Mouse (Mus musculus) adipocyte (in vitro differentiated cells): ENCODE results near the gene Bcar3.
"Not testable (repeated sequence)": the region's sequence is repeated elsewhere in the genome, so short reads cannot be mapped to it uniquely, and the experiment has no call there.

Source experiments
- DNase-seq: peaks from one replicate; pipeline ENCODE4 v3.0.0-alpha.2; 2016; ENCODE audit warnings: low spot score

Gene Bcar3

GRCm38 (mm10) chr3:122386444-122386843 is 92.5 kb downstream of the Bcar3 start:
- DNase-seq, result no peak

GRCm38 (mm10) chr3:122387771-122388170 is 93.8 kb downstream of the Bcar3 start:
- DNase-seq, result no peak

GRCm38 (mm10) chr3:122389972-122390371 is 96.0 kb downstream of the Bcar3 start:
- no peak for DNase-seq

GRCm38 (mm10) chr3:122391098-122391497 is 97.2 kb downstream of the Bcar3 start:
- DNase-seq, result no peak

GRCm38 (mm10) chr3:122391816-122392215 is 97.9 kb downstream of the Bcar3 start:
- no peak for DNase-seq

- not testable (repeated sequence) for DNase-seq
Measured at GRCm38 (mm10) chr3:122393411-122393810, 99.5 kb downstream of the Bcar3 start.

- peak; percentile 88 for DNase-seq
Measured at GRCm38 (mm10) chr3:122393836-122394374, 100.0 kb downstream of the Bcar3 start.

- DNase-seq, result no peak
Measured at GRCm38 (mm10) chr3:122396957-122397356, 103.0 kb downstream of the Bcar3 start.

- no peak for DNase-seq
Measured at GRCm38 (mm10) chr3:122397401-122397800, 103.5 kb downstream of the Bcar3 start.

- DNase-seq, result no peak
Measured at GRCm38 (mm10) chr3:122401011-122401410, 107.1 kb downstream of the Bcar3 start.

- DNase-seq, result no peak
Measured at GRCm38 (mm10) chr3:122402143-122402542, 108.2 kb downstream of the Bcar3 start.

- no peak for DNase-seq
Measured at GRCm38 (mm10) chr3:122403860-122404557, 110.1 kb downstream of the Bcar3 start.

GRCm38 (mm10) chr3:122405203-122405956 is 111.4 kb downstream of the Bcar3 start:
- DNase-seq, result no peak

- DNase-seq, result no peak
Measured at GRCm38 (mm10) chr3:122406416-122406815, 112.5 kb downstream of the Bcar3 start.

- DNase-seq, result no peak
Measured at GRCm38 (mm10) chr3:122407757-122408156, 113.8 kb downstream of the Bcar3 start.

- DNase-seq, result no peak
Measured at GRCm38 (mm10) chr3:122408798-122409311, 114.9 kb downstream of the Bcar3 start.

GRCm38 (mm10) chr3:122411590-122411989 is 117.7 kb downstream of the Bcar3 start:
- no peak for DNase-seq

- DNase-seq, result peak; percentile 56
Measured at GRCm38 (mm10) chr3:122413729-122414561, 120.0 kb downstream of the Bcar3 start.

GRCm38 (mm10) chr3:122414868-122415267 is 120.9 kb downstream of the Bcar3 start:
- no peak for DNase-seq

- peak; percentile 49 for DNase-seq
Measured at GRCm38 (mm10) chr3:122417466-122417865, 123.5 kb downstream of the Bcar3 start.

GRCm38 (mm10) chr3:122418564-122419274 is 124.8 kb downstream of the Bcar3 start:
- DNase-seq, result no peak
